Mouse (Mus musculus): ENCODE data around the gene Gm49450.
A peak's percentile ranks its signal among the peaks of the same experiment; 100 is the strongest.
"Not testable (repeated sequence)": the region's sequence is repeated elsewhere in the genome, so short reads cannot be mapped to it uniquely, and the experiment has no call there.

Gene Gm49450

DNA sequence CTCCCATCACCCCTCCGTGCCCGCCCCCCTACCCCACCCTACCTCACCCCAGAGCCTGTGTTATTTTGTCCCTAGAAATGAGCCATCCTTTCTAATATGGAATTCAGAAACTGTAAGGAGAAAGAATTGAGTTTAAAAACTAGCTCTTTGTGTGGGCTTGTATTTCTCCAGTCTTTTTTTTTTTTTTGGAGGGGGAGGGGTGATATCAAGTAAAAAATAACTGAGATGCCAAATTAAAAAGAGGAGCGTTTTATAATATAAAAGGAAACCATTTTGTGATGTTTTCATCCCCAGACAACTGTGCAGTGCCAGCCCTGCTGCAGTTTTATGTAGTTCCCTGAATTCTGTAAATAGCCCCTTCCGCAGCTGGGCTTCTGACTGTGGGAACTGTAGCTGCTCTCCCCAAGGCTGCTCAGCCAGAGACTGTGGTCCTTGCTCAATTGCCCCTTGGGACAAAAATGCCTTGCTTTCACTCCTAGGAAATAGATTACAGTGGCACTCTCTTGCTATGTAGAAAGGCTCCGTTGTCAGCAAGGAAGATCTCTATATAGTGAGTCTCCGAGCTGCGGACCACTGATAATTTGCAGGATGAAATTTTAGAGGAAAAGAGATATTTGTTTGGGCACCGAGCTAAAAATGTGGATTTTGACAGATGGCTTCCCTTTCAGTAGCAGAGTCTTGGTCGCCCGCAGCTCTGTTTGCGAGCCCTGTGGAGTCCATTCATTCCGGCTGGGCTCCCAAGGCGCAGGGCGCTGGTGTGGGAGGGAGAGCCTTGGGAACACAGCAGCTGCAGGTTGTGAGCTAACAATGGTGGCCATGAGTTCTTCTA, 1.3 kb upstream of the Gm49450 start:
- no peak for DNase-seq (ENCODE audit: low read depth)

DNA sequence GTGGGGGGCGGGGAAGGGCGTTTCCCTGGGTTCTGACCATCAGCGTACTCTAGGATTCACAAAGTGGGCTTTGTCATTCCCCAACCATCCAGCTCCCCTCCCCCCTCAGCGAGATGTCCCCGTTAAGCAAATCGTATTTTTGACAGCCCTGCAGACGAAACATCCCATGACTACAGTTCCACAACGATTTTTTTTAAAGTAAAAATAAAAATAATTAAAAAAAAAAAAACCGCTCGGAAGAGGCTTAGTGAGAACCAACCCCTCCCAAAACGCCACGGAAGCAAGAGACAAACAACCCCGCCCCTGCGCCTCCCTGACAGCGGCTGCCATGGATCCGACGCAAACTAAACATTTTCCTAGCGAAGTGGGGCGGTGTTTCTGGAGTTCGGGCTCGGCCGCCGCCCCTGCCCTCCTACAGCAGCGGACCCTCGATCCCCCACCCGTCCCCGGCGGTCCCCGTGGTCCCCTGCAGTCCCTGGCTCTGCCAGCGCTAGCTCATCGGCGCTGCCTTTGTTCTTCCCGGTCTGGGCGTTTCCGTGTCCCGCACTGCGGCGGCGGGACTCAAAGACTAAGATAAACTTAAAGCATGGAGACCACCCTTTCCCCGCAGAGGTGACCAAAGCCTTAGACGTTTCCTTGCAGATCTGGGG, 475 bp downstream of the Gm49450 start:
- DNase-seq (ENCODE audit: low read depth), result no peak

DNA sequence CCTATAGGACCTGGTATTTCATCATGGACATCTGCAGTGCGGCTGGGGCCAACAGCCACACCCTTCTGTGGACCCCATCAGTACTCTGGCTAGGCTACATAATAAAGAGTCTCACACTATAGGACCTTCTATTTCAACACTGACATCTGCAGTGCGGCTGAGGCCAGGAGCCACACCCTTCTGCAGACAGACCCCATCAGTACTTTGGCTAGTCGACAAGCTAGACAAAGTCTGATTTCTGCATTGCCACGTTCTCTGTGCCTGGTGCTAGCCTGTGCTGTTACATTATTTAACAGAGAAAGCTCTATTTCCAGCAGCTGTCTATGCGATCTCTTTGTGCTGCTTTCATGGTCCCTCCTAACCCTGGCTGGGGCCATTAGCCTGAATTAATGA, 1.3 kb downstream of the Gm49450 start:
- no peak for DNase-seq (ENCODE audit: low read depth)

DNA sequence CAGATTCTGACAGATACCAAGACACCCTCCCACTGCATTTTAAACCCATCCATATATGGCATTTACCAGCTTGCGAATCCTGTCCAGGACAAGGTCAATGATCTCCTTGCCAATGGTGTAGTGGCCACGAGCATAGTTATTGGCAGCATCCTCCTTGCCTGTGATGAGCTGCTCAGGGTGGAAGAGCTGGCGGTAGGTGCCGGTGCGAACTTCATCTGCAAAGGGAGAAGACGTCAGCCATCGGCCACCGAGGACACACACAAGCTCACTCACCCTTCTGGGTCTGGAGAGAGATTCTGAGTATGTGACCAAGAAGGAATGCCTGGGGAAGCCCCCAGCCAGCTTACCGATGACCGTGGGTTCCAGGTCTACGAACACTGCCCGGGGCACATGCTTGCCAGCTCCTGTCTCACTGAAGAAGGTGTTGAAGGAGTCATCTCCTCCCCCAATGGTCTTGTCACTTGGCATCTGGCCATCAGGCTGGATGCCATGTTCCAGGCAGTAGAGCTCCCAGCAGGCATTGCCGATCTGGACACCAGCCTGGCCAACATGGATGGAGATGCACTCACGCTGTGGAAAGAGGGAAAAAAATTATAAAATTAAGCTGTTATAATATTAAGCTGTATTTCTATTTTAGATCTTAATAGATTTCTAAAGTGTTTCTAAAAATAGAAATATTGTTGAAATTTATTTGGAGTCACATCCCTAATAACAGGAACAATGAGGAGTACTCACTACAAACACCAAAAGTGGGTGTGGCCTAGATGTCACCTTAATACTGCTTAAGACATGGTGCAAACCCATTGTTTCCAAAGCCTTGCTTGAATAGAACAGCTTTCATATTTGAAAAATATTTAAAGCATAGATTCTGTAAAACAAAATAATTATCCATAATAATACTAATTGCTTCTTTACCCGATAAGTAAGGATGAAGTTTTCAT, 2.0 kb downstream of the Gm49450 start:
- not testable (repeated sequence) for DNase-seq (ENCODE audit: low read depth)

DNA sequence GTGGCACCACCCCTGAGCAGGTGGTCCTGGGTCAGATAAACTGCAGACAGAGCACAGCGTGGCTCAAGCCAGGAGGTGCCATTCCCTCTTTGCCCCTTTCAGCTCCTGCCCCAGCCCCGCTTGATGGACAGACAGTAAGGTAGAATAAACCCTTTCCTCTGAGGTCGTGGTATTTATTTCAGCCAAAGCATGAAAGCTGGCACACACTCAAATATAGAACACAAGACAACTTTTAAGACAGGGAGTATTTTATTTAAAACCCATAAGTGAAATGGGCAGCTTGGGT, 3.8 kb downstream of the Gm49450 start:
- no peak for DNase-seq (ENCODE audit: low read depth)

DNA sequence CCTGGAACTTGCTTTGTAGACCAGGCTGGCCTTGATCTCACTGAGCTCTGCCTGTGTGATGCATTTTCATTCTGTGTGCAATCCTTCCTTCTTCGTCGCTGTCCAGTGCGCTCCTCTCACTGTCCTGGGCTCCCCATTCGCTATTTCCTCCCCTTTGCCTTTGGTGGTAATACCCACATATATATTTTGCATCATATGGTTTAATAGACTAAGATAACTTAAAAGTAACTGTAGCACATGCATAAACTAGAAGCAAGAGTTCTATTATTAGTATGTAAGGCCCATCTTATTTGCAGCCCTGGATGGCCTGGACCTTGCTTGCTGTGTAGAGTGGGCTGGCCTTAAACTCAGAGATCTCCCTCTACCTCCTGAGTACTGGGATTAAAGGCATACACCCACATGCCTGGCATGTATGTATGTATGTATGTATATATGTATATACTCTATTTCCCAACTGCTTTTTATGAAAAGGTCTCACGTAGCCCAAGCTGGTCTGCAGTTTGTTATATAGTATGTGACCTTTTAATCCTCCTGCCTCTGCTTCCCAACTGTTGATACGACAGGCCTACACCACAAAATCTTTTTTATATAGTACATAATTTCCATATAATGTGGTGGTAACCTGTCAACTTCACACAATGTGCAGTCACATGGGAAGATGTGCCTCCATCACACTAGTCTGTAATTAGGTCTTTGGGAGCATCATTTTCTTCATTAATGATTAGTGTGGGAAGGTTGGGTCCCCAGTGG, 4.3 kb downstream of the Gm49450 start:
- no peak for DNase-seq (ENCODE audit: low read depth)

DNA sequence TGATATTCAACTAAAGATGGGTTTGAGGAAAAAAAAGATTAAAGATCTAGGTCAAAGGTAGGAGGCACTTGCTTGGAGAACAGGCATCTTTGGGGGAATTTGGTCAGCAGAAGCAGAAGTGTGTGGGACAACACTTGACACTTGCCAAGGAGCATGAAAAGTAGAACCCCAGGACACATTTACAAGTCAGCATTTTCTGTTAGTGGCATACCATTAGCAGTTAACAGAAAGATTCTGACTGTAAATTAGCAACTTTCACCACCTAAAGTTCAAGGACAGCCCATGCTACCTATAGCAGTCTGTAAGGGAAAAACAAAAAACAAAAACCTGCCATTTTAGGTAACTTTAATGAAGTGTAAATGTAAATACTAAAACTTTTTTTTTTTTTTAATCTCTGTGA, 5.0 kb downstream of the Gm49450 start:
- no peak for DNase-seq (ENCODE audit: low read depth)

DNA sequence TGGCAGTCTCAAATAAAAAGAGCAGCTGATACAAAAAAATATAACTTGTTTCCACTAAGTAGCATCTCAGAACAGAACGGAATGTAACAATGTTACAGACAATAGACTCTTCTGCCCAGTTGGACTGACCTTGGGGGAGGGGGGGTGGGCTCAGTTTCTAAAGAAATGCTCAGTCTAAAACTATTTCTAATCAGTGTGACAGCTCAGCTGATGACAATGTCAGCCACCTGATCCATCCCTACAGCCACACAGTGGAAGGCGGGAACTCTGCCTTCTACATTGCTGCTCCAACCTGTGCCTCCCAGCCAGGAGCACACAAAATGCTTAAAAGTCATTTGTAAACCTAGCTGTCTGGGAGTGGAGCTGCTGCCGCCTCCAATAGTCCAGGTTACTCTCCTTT, 5.5 kb downstream of the Gm49450 start:
- no peak for DNase-seq (ENCODE audit: low read depth)

DNA sequence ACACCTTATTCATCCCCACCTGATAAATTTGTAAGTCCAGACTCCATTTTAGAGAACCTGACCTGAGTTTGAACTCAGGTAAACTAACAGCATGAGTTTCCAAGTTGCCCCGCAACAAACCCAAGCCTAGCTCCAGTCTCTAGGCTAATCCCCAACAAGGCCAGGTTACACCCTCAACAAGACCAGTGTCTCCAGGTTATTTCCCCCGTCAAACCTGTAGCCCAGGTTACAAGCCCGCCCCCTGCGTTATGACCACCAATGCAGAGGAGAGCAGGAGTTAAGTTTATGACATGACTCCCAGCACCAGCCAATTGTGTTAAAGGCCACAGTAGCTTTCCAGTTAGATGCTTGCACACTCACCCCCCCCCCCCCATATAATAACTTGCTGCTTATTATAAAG, 10.2 kb downstream of the Gm49450 start:
- no peak for DNase-seq (ENCODE audit: low read depth)

DNA sequence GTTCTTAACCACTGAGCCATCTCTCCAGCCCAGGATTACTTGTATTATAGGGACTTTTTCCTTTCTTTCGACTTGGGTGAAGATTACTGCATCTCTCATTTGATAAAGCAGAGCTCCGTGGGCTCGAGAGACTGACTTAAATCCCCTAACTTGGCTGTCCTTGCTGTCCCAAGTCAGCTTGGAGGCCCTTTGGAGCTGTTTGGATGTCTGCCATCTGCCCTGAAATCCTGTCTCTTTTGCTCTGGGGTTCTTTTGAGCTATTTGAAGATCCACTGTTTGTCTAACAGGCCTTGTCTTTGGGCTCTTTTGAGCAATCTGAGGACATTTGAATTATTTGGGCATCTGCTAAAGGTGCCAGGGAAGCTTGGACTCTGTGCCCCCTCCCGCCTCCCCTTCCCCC, 11.3 kb downstream of the Gm49450 start:
- DNase-seq (ENCODE audit: low read depth), result no peak

DNA sequence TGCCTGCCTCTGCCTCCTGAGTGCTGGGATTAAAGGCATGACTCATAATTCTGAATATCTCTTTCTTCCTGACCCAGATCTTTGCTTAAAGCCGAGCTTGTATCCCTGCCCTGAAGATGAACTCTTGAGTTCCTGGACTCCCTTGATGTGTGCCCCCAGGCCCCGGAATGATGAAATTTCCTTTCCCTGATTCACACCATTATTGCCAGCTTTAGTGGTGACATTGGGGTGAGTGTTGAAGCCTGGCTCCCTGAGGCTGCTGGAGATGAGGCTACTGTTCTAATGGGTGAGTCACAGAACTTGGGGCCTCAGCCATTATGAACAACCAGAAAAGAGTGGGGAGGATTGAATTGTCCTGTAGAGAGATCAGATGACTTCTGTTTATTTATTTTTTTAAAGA, 11.8 kb downstream of the Gm49450 start:
- DNase-seq (ENCODE audit: low read depth), result no peak

DNA sequence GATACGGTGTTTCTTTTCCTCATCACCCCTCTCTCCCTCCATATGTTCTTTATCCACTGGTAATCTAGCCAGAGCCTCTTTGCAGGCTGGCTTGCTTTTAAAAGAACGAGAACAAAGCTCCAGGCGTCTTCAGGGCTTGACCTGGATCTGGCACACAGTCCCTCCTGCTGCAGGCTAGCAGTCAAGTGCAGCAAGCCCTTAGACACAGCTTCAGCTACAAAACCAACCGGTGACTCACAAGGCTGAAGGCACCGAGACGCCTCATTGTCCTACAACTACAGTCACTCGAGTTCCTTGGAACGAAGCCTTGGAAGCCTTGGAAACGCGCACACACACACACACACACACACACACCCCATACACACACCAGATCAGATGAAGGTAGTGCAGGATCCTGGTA, 12.5 kb downstream of the Gm49450 start:
- DNase-seq (ENCODE audit: low read depth), result no peak

DNA sequence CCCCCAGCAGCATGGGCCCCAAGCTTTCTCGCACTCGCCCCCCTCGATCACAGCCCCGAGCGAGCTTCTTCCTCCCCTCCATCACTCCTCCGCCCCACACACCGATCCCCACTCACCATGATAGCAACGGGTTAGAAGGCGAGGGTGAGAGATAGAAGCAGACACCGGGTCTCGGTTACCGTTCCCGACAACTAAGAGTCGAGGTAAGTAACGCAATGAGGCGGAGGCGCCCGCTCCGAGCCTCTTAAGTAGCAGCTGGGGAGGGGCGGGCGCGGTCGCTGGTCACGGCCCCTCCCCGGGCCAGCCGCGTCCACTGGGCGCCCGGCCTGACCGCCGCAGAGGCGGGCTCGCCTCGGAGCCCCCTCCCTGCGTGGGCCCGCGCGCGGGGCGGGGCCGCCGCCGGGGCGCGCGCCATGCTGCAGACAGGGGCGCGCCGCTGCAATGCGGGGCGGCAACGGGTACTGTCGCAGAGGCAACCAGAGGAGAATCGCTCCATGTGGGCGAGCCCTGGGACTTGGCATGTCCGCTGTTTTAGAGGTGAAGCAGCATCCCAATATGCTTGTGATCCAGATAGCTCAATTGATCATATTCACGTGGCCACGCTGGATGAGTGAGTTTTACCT, 19.0 kb downstream of the Gm49450 start, which contains the start of gene Tuba1b:
Gene Tuba1b (minus strand): TSS at position 349 of the 623 bp plus-strand sequence.
- peak; percentile 81 for DNase-seq (ENCODE audit: low read depth)

DNA sequence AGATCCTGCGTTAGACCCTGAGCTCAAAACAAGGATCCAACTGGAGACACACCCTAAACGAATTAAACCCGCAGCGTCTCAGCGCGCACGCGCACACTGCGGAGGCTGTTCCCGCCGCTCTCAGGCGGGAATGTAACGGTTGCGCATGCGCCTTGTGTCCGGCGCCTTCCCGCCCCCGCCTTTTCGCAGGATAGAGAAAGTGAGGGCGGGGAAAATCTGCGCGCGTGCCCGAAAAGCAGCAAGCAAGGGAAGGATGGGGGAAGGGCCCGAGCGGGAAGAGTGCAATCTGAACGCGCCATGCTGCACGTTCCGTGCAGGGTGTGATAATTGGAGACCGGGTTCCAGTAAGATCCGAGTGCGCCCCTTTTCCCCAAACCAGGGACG, 19.5 kb downstream of the Gm49450 start:
- peak; percentile 96 for DNase-seq (ENCODE audit: low read depth)

DNA sequence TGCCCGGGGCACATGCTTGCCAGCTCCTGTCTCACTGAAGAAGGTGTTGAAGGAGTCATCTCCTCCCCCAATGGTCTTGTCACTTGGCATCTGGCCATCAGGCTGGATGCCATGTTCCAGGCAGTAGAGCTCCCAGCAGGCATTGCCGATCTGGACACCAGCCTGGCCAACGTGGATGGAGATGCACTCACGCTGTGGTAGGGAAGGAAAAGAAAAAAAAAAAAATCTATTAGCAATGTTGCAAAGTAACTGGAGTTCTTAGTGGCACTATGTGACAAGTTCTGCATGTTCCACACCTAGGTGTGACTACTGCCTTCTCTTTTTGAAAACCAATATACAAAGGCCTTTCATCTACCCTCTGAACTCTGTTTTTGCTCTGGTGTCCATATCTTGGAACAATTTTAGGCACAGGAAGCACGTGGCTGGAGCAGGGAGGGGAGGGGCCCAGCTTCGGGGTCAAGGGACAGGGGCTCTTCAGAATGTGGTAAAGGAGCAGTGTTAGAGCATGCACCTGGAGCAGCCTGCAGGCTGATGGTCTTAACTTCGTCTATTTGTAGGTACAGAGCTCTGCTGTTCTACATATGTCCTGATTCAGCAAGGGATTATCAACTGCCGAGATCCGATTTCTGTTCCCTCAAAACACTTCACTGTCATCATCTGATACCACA, 20.2 kb downstream of the Gm49450 start:
- not testable (repeated sequence) for DNase-seq (ENCODE audit: low read depth)

DNA sequence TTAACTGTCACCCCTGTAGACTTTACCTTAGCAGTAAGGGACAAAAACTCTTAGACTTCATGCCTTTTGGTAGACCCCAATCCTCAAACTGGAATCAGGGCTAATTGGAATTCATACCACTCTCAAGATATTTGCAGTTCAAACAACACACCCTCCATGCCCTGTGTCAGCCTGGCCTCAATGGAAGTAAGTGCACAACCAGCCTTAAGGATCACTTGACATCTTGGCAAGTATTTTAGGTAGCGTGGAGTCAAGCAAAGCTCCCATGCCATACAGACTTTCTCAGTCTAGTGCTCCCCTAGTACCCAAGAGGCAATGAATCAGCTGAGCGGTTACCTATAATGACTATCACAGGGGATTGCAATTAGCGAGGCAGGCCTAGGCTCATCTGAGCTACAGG, 22.4 kb downstream of the Gm49450 start:
- no peak for DNase-seq (ENCODE audit: low read depth)

DNA sequence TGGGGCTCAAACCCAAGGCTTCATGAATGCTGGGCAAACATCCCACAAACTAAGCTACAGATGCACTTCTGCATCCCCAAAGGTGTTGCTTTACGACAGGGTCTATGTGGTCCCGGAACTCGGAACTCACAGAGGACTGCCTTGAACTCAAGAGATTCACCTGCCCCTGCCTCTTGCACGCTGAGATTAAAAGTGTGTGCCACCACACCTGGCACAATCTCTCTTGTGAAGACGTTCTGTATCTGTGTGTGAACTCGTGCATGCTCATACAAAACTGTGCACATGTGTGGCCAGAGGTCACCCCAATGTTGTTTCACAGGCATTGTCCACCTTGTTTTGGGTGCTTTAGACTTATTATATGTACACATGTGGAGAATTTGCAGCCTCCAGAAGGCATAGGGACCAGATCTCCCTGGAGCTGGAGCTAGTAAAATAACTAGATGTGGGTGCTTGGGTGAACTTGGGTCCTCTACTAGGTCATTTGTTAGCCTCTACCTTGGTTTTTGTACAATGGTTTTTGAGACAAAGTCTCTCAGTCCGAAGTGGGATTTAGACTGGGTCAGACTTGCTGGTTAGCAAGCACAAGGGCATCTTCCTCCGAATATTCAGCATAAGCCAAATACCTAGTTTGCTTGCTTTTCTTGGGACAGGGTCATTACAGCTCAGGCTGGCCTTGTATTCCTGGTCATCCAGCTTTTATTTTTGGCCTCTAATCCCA, 23.2 kb downstream of the Gm49450 start:
- no peak for DNase-seq (ENCODE audit: low read depth)

DNA sequence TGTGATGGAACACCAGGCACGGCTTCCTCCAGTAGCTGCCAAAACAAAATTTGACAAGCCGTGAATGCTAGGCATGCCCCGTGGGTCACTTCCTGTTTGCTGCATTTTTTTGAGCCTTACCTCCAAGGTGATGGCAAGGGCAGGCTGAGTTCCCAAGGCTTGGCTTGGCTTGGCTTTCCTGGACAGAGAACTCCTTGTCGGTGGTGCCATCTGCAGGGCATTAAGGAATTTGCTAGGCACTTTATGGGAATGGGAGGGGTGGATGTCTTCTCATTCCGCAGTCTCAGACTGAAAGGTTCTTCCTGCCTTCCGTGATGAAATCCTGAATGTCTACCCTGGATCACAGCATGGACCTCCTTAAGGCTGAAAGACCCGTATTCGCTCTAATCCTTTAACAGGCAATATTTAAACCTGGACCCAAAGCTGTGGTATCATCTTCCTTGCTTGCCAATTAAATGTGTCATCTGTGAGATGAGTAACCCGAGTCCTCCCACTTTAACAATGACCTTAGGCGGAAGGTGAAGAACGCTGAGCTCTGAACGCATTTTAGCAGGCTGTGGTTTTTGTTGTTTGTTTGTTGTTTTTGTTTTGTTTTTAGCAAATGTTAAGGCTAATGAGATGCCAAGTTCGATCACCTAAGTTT, 24.6 kb downstream of the Gm49450 start:
- no peak for DNase-seq (ENCODE audit: low read depth)

DNA sequence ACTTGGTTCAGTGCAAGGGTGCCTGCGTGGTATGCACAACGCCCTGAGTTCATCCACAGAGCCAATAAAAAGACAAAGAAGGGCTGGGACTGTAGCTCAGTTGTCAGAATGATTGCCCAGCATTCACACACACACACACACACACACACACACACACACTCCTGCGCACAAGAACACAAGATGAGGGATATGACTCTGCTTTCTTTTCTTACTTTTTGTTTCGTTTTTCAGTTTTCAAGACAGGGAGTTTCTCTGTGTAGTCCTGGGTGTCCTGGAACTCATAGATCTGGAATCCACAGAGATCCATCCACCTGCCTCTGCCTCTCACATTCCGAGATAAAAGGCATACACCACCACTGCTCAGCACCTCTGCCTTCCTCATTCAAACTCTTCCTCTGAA, 25.8 kb downstream of the Gm49450 start:
- DNase-seq (ENCODE audit: low read depth), result no peak

DNA sequence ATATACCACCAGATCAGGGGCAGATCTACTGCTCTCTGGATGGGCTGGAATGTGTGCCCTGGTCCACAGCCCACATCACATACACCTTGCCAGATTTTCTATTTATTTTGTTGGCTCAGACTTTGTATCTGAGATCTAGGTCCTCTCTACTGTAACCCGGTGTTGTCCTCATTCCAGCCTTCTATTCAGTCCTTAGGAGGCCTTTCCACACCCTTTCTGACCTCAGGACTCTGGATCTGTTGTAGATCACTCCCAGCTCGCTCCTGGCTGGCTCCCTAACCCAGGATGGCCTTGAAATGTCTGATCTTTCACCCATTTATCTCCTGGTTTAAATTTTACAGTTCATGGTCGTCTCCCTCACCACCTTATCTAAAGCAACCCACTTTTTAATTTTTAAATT, 28.7 kb downstream of the Gm49450 start:
- DNase-seq (ENCODE audit: low read depth), result no peak

All from c-Kit-positive CD71-negative TER-119-negative erythroid progenitor cells, embryonic 14.5 days (primary cell).